Mouse (Mus musculus) adrenal gland, postnatal 14 days (tissue): Measurements from ENCODE around the gene Map4k1. TPM values are rescaled to one million over a fixed set of nuclear protein-coding genes. Genes with fewer than 3 reads are reported as not detected.

Experiments
- DNase-seq: peaks from one replicate; pipeline ENCODE4 v3.0.0; 2021; ENCODE audit warnings: mixed read lengths
- long read RNA-seq, 2 experiments: library from polyadenylated mRNA; stranded (forward); transcript quantifications; one replicate each; pipeline ENCODE4 v2.0.0; 2021
- total RNA-seq: library from RNA; stranded (reverse); gene quantifications from 2 replicates; pipeline ENCODE4 v1.2.3, GENCODE M21; 2021

Gene Map4k1
- 1.8 and 7.9 TPM in 2 replicates for total RNA-seq
- long read RNA-seq, experiment 1, partial matches to known transcripts: 1 of 4 reads
- long read RNA-seq, experiment 1, other reads (novel, unspliced or antisense): 3 of 4 reads
- long read RNA-seq, experiment 2, partial matches to known transcripts: 0 of 4 reads
- long read RNA-seq, experiment 2, other reads (novel, unspliced or antisense): 4 of 4 reads

DNA sequence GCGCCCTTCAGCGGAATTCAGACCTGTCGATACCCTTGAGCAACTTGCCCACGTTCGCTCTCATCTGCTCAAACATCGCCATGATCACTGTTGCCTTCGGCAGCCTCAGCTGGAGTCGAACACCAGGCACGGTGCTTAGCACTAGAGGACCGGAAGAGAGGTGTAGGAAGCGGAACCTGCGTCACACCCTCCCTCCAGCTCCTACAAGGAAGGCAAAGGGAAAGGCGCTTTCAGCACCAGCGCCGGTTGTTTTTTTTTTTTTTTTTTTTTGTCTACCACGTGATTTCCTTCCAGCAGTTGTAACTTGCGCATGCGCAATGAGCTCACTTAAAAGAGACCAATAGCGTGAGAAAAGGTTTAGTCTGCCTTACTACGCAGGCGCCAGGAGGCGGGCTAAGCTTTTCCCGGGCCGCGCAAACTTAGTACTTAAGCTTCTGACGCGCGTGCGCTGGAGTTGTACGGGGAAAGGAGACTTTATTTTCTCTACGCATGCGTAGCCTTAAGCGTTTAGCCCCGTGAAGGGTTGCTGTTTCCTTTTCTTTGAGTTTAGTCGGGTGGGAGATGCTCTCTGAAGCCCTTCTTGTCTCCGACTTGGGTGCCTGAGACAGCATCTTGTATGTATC, at the start of gene Map4k1, which contains the start of gene Eif3k:
TSS of gene Map4k1 (plus strand) at position 400 of the 623 bp plus-strand sequence.
TSS of gene Eif3k (minus strand) at position 214 of the 623 bp plus-strand sequence.
- peak; percentile 98 for DNase-seq

GRCm38 (mm10) chr7:28932421-28933041, 49.3 kb upstream of the Map4k1 start:
- peak; percentile 49 for DNase-seq

DNA sequence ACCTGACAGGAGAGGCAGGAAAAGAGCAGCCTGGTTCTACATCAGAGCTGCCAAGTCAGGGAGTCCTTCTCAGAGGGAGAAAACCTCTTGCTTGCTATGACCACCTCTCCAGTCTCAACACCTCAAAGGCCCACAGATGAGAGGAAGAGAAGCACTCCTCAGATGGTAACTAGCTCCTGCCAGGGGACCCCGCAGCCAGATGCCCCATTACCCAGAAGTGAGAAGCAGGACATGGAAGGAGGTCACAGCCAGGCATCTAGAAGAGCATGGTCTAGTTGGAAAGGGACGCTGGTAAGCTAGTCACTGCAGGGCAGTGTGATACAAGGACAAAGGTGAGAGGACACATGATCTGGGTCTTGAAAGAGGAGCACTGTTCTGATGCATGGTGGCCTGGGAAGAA, 48.0 kb upstream of the Map4k1 start:
- no peak for DNase-seq

DNA sequence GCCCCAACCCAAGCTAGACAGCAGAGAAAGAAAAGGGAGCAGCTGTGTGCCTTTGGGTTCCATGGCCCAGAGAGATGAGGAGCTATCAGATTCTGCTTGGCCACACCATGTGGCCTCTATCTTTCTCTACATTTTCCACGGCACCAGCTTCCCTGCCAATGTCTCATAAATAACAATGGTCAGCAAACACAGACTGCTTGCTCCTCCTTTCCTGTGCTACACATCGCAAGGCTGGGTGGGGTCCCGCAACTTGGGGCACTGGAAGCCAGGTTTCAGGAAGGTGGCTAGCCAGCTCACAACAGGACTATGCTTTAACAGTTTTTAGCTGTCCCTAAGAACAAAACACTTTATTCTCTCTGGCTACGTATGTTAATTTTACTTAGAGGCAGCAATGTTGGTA, 45.1 kb upstream of the Map4k1 start:
- no peak for DNase-seq

DNA sequence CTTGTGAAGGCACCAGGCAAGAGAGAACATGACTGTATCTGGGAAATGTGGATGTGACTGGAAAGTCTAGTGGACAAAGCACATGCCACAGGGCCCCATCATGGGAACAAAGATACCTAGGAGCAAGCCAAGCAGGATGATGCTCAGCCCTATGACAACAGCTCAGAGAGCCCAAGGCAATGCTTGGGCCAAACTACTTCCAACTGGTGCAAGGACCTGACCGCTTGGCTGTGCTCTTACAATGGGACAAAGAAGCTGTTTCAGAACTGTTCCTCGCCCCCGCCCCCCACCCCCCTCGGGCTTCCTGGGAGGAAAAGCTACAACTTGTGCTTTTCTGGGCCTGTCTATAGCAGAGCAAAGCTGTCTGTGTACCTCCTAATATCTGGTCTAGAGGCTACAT, 43.2 kb upstream of the Map4k1 start:
- DNase-seq: no peak

- DNase-seq: peak; percentile 50
These were observed 42.2 kb upstream of the Map4k1 start for GRCm38 (mm10) chr7:28939418-28940183.

GRCm38 (mm10) chr7:28941129-28941528, 40.7 kb upstream of the Map4k1 start:
- no peak for DNase-seq

- DNase-seq: no peak
These were observed 40.3 kb upstream of the Map4k1 start for GRCm38 (mm10) chr7:28941542-28941941.

- DNase-seq: no peak
These were observed 38.2 kb upstream of the Map4k1 start for GRCm38 (mm10) chr7:28943451-28944180.

- DNase-seq: no peak
These were observed 37.0 kb upstream of the Map4k1 start for GRCm38 (mm10) chr7:28944756-28945415.

- no peak for DNase-seq
These were observed 36.2 kb upstream of the Map4k1 start for GRCm38 (mm10) chr7:28945416-28946270.

GRCm38 (mm10) chr7:28946271-28946610, 35.6 kb upstream of the Map4k1 start:
- no peak for DNase-seq

GRCm38 (mm10) chr7:28948746-28949145, 33.1 kb upstream of the Map4k1 start:
- DNase-seq: no peak

DNA sequence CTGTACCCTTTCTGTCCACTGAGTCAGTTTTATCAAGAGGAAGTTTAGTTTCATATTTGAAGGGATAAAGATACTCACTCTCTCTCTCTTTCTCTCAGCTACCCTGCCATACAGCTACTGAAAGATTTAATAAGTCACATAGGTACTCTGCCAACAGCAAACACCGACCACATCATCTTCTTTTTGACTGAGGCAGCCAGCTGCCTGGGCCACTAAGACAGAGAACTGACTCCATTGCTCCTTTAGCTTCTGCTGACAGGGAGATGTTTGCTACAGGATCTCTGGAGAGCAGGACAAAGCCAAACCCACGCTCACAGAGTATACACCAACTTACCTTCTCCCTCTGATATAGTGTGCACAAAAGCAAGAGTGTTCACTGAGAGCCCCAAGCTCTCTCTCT, 32.6 kb upstream of the Map4k1 start:
- no peak for DNase-seq

DNA sequence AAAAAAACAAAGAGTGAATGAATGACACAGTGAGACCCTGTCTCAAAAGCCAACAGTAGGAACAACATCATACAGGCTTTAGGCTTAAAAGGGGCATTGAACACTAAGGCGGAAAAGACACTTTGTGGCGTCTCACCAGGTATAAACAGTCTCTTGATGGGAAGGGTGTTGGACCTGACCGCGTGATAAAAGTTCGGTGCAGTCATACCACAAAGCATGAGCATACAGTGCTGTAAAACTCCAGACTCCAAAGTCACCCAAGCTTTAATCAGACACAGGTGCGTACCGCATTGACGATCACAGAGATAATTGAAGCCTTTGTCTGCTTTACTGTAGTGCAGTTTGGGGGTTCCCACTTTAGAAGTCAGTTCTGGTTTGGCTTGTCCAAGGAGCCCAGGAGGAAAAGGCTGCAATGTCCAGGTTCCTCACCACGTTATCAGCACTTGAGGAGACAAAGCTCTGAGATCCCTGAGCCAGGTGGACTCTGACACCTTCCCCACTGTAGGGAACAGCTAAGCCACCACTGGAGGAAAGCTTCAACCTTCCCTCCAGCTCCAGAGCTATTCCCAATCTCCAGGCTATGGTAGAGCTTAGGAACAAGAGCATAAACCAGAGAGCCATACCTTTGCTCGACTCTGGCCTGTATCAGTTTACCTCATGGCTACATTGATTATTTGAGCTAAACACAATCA, 31.4 kb upstream of the Map4k1 start:
- DNase-seq: no peak

GRCm38 (mm10) chr7:28951764-28952163, 30.1 kb upstream of the Map4k1 start:
- DNase-seq: no peak

GRCm38 (mm10) chr7:28952786-28953185, 29.1 kb upstream of the Map4k1 start:
- DNase-seq: peak; percentile 77

GRCm38 (mm10) chr7:28953476-28954376, 28.1 kb upstream of the Map4k1 start:
- no peak for DNase-seq

DNA sequence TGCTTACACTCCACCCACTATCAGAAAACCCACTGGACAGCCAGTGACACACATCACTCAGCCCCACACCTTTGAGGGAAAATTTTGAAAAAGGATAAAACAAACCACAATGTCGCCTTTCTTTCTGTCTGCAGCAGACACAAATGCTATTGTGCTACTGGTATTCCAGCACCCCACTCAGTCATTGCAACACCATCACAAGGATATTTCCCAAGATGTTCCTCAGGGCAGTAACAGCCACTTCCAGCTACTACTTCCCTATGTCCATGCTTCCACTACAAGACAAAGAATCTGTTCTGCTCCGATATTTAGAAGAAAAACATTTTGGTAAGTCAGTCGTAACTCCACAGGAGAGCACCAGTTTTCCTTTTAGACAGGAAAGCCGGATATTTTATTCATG, 27.1 kb upstream of the Map4k1 start:
- no peak for DNase-seq
